Mouse (Mus musculus) brain, embryonic 14.5 days (tissue): ENCODE results near the gene Apon.

Experiments used
- CTCF ChIP-seq: fragments of 200-500 bp; IDR thresholded peaks from 2 replicates; pipeline ENCODE4 v1.5.1; 2012; ENCODE audit warnings: inconsistent platforms, mild to moderate bottlenecking, moderate library complexity, borderline replicate concordance; ENCODE audit not compliant: insufficient read depth, insufficient read length; ENCODE audit errors: extremely low read depth
- POLR2A ChIP-seq: fragments of 200-500 bp; IDR thresholded peaks from 2 replicates; pipeline ENCODE4 v1.6.1; 2012; ENCODE audit warnings: mild to moderate bottlenecking, inconsistent platforms, borderline replicate concordance; ENCODE audit not compliant: poor library complexity, insufficient read depth, insufficient read length, severe bottlenecking; ENCODE audit errors: extremely low read depth

- peak; percentile 67; the same call in 1 of the 2 replicates for TF ChIP-seq CTCF
- TF ChIP-seq POLR2A = no peak
These were observed 41.0 kb upstream of the Apon start for GRCm38 (mm10) chr10:128212871-128213323.
